Mouse (Mus musculus) hindbrain, embryonic 13.5 days (tissue): ENCODE results near the gene Dtx3. TPM values are rescaled to one million over a fixed set of nuclear protein-coding genes. Genes with fewer than 3 reads are reported as not detected.

ENCODE experiments used
- ATAC-seq: fragments of 200-750 bp; cut with Nextera tagmentation; 2 replicates; pipeline ENCODE4 v1.8.0; 2017; ENCODE audit warnings: moderate TSS enrichment; ENCODE audit not compliant: low FRiP score
- H3K27ac ChIP-seq: fragments of 300-500 bp; sonication (generic); 2 replicates; pipeline ENCODE4 v1.5.1; 2015; ENCODE audit warnings: inconsistent platforms, mild to moderate bottlenecking, moderate library complexity
- H3K27me3 ChIP-seq: fragments of 300-500 bp; sonication (generic); 2 replicates; pipeline ENCODE4 v1.6.1; 2015; ENCODE audit warnings: mild to moderate bottlenecking, inconsistent platforms
- H3K36me3 ChIP-seq: fragments of 300-500 bp; sonication (generic); 2 replicates; pipeline ENCODE4 v1.6.1; 2015; ENCODE audit warnings: mild to moderate bottlenecking, inconsistent platforms
- H3K4me1 ChIP-seq: fragments of 300-500 bp; sonication (generic); replicated peaks from 2 replicates; pipeline ENCODE4 v1.6.1; 2015; ENCODE audit warnings: inconsistent platforms
- H3K4me2 ChIP-seq: fragments of 300-500 bp; sonication (generic); 2 replicates; pipeline ENCODE4 v1.6.1; 2015; ENCODE audit warnings: inconsistent platforms, mild to moderate bottlenecking, moderate library complexity
- H3K4me3 ChIP-seq: fragments of 300-500 bp; sonication (generic); 2 replicates; pipeline ENCODE4 v1.5.1; 2015; ENCODE audit warnings: mild to moderate bottlenecking, inconsistent platforms
- H3K9ac ChIP-seq: fragments of 300-500 bp; sonication (generic); 2 replicates; pipeline ENCODE4 v1.6.1; 2015; ENCODE audit warnings: mild to moderate bottlenecking, inconsistent platforms
- H3K9me3 ChIP-seq: fragments of 300-500 bp; sonication (generic); 2 replicates; pipeline ENCODE4 v1.6.1; 2016; ENCODE audit warnings: inconsistent platforms
- WGBS: fragments of 180-500 bp; shearing (Covaris S2); methylation state at CpG from one replicate; pipeline ENCODE4 v1.1.7; 2015; 5-methylcytosine and 5-hydroxymethylcytosine counted together
- polyA plus RNA-seq: library from polyadenylated mRNA; unstranded; fragments of >200 nt; fragmentation: Nextera tagmentation; extraction: Ambion mirVana; gene quantifications from 2 replicates; pipeline ENCODE4 v1.2.1, GENCODE M21; 2015

Dtx3 gene
- 211 and 221 TPM in 2 replicates for polyA plus RNA-seq

DNA sequence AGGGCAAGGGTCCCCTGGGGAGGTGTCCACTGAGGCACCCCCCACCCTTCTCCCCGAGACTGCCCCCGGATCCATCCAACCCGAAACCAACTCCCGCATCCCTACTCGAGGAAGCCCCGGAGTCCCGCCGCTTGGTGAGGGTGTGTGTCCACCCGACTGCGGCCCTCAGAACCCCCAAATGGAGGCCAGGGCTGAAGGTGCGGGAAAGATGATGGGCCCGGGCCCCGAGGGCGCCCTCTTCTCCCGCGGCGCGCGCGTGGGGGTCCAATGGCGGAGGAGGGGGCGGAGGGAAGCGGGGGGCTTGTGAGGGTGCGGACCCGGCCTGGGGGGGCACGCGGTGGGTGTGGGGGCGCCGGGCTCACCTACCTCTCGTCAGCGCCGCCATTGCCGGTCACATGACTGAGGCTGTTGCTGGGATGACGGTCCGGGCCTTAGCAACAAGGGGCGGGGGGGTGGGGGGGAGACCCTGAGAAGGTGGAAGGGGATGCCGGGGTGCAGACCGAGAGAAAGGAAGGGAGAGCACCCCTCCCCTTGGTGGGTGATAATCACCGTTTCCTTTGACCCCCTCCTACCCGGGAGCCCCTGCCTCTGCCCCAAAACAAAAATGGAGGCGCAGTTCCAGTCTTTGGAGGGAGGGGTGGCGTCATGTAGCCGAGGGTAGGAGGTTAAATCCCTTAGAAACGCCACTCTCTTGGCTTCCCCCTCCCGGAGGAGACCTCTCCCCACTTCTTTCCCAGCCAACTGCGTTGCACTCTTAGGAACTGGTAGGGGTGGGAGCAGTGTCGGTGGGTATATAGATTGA lies at the start of gene Dtx3:
Dtx3 (minus strand) TSS at position 401 of the 802 bp plus-strand sequence.
- Histone ChIP-seq H3K4me2 (peak within 1 kb of the TSS; percentile 86), H3K4me1 (peaks cover 46% of the 10 kb centered on the region), H3K36me3 (peaks cover 57% of the 10 kb centered on the region), H3K27ac (peak within 1 kb of the TSS; percentile 94), H3K9me3 (no peaks in the 10 kb centered on the region), H3K9ac (peak within 1 kb of the TSS; percentile 97), H3K27me3 (no peaks in the 10 kb centered on the region), H3K4me3 (peak within 1 kb of the TSS; percentile 86)
- ATAC-seq, result peak; percentile 58
- under 1% methylated on average over 44 of the region's 47 CpGs for WGBS

DNA sequence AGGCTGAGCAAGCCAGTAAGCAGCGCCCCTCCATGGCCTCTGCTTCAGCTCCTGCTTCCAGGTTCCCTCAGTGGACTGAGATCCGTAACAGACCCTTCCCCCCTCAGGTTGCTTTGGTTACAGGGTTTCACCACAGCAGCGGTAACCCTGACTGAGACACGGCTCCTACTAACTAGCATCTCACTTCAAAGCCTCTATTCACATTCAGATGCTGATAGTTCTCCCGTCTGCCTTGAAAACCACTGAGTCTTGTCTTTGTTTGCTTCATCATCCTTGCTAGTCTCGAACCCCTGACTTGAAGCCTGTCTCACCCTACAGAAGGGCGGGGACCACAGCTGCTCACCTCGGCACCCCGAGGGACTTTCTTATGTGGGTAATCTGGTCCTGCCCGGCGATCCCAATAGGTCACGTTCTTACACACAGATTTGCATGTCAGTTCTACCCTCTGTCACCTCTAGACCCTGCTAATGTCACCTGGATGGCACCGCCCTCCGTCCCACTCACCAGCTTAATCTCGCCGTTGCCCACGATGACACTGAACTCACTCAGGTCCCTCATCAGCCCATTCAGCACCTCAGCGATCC lies 42.8 kb upstream of the Dtx3 start:
- no peak overlapping the region for H3K9ac ChIP-seq
- H3K4me3 ChIP-seq, result no peak overlapping the region
- H3K4me1 ChIP-seq, result 0 out of 2 replicates have a peak, but pooled peaks cover 4% of the 10 kb centered on the region
- H3K9me3 ChIP-seq, result no peaks in the 10 kb centered on the region
- WGBS, result 72% methylated on average over 18 of the region's 18 CpGs
- H3K27ac ChIP-seq, result no peak overlapping the region
- no peak for ATAC-seq
- peaks cover 90% of the 10 kb centered on the region for H3K36me3 ChIP-seq
- H3K4me2 ChIP-seq, result no peak overlapping the region
- H3K27me3 ChIP-seq, result no peaks in the 10 kb centered on the region

DNA sequence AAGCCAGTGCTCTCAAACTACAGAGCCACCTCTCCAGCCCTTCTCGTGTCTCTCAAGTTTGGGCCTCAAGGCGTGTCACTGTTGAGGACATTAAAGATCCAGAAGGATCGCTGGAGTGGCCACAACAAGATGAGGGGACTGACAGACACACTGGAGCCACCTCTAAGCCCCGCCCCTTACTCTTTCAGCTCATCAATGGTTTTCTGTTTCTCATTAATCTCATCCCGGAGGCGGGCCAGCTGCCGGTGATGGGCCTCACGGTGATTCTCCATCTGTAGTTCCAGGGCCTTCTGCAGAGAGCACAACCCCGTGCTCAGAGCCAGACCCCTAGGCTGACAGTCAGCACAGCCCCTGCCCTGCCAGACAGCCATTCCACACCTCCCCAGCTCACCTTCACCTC lies 41.0 kb upstream of the Dtx3 start:
- Histone ChIP-seq H3K27me3 (no peaks in the 10 kb centered on the region), H3K27ac (no peak overlapping the region), H3K4me3 (no peak overlapping the region), H3K4me1 (0 out of 2 replicates have a peak, but pooled peaks cover 4% of the 10 kb centered on the region), H3K36me3 (peaks cover 89% of the 10 kb centered on the region), H3K9me3 (no peaks in the 10 kb centered on the region), H3K9ac (no peak overlapping the region), H3K4me2 (no peak overlapping the region)
- no peak for ATAC-seq
- 33% methylated on average over 9 of the region's 9 CpGs for WGBS

DNA sequence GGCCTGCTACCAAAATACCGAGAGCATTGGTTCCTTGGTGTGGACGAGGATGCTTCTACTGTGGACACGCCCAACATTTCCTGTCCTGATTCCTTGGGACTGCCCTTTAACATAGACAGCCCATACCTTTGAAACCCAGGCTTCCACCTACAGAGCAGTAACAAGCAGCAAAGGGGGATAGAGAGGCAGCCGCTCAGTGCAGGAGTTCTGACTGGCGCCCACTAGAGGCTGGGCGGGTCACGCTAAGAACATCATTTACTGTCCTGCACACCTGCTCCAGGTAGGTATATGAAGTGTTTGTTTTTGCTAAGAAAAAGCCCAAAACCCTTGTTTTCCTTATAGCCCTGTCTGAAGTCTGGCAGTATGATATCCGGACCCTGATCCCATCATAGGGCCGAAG lies 37.6 kb upstream of the Dtx3 start:
- no peaks in the 10 kb centered on the region for H3K27me3 ChIP-seq
- no peak overlapping the region for H3K27ac ChIP-seq
- H3K4me2 ChIP-seq, result no peak overlapping the region
- ATAC-seq, result no peak
- no peak overlapping the region for H3K4me3 ChIP-seq
- peaks cover 87% of the 10 kb centered on the region for H3K36me3 ChIP-seq
- WGBS, result 89% methylated on average over 9 of the region's 9 CpGs
- 0 out of 2 replicates have a peak, but pooled peaks cover 4% of the 10 kb centered on the region for H3K4me1 ChIP-seq
- H3K9me3 ChIP-seq, result no peaks in the 10 kb centered on the region
- H3K9ac ChIP-seq, result no peak overlapping the region

DNA sequence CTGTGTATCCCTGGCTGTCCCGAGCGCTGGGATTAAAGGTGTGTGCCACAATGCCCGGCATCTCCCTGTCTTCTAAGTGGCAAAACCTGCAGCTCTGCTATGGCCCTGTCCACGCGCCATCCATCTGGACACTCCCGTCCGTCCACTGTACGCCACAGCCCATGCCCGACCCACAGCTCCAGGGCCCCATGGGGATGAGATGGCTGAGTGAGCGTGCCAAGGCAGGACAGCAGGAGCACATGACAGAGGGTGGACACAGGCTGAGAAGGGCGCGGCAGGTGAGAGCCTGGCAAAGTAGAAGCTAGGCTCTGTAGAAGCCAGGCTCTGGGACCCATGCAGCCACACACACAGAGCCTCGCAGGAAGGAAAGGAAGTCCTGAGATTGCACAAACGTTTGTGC lies 36.2 kb upstream of the Dtx3 start:
- Histone ChIP-seq H3K4me3 (no peak overlapping the region), H3K36me3 (peaks cover 86% of the 10 kb centered on the region), H3K4me1 (0 out of 2 replicates have a peak, but pooled peaks cover 1% of the 10 kb centered on the region), H3K9ac (no peak overlapping the region), H3K27ac (no peak overlapping the region), H3K4me2 (no peak overlapping the region), H3K9me3 (no peaks in the 10 kb centered on the region), H3K27me3 (no peaks in the 10 kb centered on the region)
- ATAC-seq, result no peak
- 84% methylated on average over 14 of the region's 14 CpGs for WGBS

DNA sequence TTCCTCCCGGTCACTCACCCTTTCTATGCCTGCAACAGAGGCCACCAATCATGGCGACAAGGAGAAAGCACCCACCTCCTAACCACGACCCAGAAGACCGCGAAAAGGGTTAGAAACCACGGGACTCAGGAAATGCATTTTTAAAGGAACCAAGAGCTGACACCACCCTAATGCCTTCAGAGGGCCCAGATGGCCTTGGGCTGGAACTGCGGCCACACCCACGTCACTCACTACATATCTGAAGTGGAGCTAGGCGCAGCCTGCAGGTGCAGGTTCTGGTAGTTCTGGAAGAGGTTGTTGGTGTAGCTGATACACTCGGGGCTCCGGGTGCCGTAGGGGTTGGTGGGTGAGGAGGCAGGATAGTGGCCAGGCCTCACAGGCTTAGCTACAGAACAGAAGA lies 35.2 kb upstream of the Dtx3 start:
- Histone ChIP-seq H3K4me2 (no peak overlapping the region), H3K9me3 (no peaks in the 10 kb centered on the region), H3K4me3 (no peak overlapping the region), H3K4me1 (no peaks in the 10 kb centered on the region), H3K36me3 (peaks cover 83% of the 10 kb centered on the region), H3K27ac (no peak overlapping the region), H3K27me3 (no peaks in the 10 kb centered on the region), H3K9ac (no peak overlapping the region)
- 89% methylated on average over 12 of the region's 12 CpGs for WGBS
- no peak for ATAC-seq

DNA sequence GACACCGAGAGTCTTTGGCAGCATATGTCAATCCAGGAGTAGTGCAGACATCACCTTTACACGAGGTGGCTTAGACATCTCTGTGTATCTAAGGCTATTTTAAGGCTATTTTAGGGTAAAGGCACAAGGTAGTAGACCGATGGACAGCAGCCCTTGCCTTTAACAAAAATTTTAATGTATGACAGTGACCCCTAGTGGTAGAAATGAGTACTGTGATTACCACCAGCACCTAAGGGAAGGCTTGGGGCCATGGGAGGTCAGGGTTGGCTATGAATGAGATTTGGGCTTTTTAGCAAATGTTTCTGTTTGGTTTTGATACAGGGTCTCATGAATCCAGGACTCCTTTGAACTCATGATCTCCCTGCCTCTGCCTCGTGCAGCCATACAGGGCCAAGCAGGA lies 33.4 kb upstream of the Dtx3 start:
- Histone ChIP-seq H3K4me3 (no peak overlapping the region), H3K9me3 (no peaks in the 10 kb centered on the region), H3K27me3 (no peaks in the 10 kb centered on the region), H3K4me2 (no peak overlapping the region), H3K9ac (no peak overlapping the region), H3K27ac (no peak overlapping the region), H3K36me3 (peaks cover 75% of the 10 kb centered on the region), H3K4me1 (no peaks in the 10 kb centered on the region)
- ATAC-seq, result peak; percentile 30; the same call in 1 of the 2 replicates
- WGBS, result 26% methylated on average over 4 of the region's 4 CpGs

DNA sequence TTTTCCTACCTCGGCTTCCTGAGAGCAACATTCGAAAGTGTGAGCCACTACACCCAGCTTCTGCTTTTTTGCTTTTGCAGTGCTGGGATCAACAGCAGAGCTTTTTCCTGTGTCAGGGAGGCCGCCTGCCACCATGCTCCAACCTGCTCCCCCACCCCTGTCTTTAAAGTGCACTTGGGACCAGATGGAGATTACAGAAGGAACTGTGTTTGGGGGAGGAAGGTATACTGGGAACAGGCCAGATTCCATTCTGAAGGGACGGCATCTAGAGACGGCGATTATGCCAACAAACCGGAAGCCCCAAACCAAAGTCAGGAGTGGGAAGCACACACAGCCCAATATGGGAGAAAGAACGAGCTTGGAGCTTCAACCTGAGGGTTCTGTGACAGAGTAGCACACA lies 31.6 kb upstream of the Dtx3 start:
- no peak overlapping the region for H3K27ac ChIP-seq
- H3K4me3 ChIP-seq, result no peak overlapping the region
- H3K4me2 ChIP-seq, result no peak overlapping the region
- no peaks in the 10 kb centered on the region for H3K9me3 ChIP-seq
- H3K36me3 ChIP-seq, result peaks cover 58% of the 10 kb centered on the region
- ATAC-seq, result no peak
- no peaks in the 10 kb centered on the region for H3K4me1 ChIP-seq
- 0 out of 2 replicates have a peak overlapping the region, but pooled peaks have one; percentile 19 for H3K9ac ChIP-seq
- no peaks in the 10 kb centered on the region for H3K27me3 ChIP-seq
- 91% methylated on average over 8 of the region's 8 CpGs for WGBS

DNA sequence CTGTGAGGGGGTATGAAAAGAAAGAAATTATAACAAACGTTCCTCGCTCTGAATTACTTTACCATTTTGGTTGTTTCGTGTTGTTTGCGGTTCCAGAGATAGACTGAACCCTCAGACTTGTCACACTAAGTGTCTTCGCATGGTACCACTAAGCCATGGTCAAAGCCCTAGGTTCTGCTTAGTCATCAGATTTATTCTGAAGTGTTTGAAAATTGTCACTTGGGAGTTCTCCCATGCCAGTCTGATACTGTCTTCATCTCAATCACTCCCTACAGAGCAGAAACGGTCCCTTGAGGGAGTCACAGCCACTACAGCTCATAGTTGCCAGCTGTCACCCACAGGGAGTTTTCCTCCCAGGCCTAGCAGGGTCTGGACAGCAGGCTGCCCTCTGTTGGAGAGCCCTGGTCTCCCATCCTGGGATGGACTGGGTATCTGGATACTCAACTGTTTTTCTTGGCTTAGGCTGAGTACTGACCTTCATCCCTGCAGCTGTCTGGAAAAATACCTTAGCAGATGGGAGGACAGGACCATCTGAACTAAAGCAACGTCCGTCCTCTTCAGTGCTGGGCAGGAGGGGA lies 30.9 kb upstream of the Dtx3 start:
- Histone ChIP-seq H3K9ac (no peak overlapping the region), H3K27ac (no peak overlapping the region), H3K36me3 (peaks cover 51% of the 10 kb centered on the region), H3K9me3 (no peaks in the 10 kb centered on the region), H3K27me3 (no peaks in the 10 kb centered on the region), H3K4me3 (no peak overlapping the region), H3K4me1 (no peaks in the 10 kb centered on the region), H3K4me2 (no peak overlapping the region)
- no peak for ATAC-seq
- WGBS, result 77% methylated on average over 8 of the region's 8 CpGs

DNA sequence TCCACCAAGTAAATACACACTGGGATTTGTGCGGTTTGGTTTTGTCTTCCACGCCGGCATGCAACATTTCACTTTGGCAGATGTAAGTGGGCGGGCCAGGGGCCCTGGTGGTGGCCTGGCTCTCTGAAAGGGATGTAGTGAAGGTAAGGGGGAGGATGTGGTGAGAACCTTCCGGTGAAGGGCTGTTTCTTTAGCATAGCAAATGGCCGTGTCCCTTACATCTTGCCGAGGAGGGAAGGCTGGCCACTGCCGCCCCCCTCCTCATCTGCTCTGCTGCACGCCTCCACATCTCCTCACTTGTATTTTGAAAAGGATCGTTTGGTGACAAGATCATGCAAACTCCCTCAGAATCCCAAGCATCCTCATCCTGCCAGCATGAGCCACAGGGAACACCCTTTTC lies 30.2 kb upstream of the Dtx3 start:
- 24% methylated on average over 10 of the region's 10 CpGs for WGBS
- Histone ChIP-seq H3K36me3 (peaks cover 45% of the 10 kb centered on the region), H3K27me3 (no peaks in the 10 kb centered on the region), H3K4me2 (no peak overlapping the region), H3K4me1 (no peaks in the 10 kb centered on the region), H3K9ac (no peak overlapping the region), H3K9me3 (no peaks in the 10 kb centered on the region), H3K27ac (0 out of 2 replicates have a peak overlapping the region, but pooled peaks have one; percentile 4), H3K4me3 (no peak overlapping the region)
- ATAC-seq, result no peak

DNA sequence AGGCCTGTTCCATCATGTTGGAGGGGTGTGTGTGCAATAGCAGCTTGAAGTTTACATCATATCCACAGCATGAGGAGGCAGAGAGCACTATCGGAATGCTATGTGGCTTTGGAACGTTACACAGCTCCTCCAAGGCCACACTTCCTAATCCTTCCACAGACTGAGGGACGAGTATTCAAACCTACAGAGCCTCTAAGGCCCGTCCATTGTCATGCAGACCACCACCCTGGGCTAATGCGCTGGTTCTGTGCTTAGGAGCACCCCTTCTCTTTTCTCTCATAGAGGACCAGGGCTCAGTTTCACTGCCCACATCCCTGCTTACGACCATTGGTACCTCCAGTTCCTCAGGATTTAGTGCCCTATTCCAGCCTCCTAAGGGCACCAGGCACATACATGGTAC lies 29.7 kb upstream of the Dtx3 start:
- Histone ChIP-seq H3K4me1 (no peaks in the 10 kb centered on the region), H3K36me3 (peaks cover 39% of the 10 kb centered on the region), H3K27ac (no peak overlapping the region), H3K9me3 (no peaks in the 10 kb centered on the region), H3K27me3 (no peaks in the 10 kb centered on the region), H3K4me3 (no peak overlapping the region), H3K9ac (no peak overlapping the region), H3K4me2 (no peak overlapping the region)
- 34% methylated on average over 6 of the region's 6 CpGs for WGBS
- no peak for ATAC-seq

DNA sequence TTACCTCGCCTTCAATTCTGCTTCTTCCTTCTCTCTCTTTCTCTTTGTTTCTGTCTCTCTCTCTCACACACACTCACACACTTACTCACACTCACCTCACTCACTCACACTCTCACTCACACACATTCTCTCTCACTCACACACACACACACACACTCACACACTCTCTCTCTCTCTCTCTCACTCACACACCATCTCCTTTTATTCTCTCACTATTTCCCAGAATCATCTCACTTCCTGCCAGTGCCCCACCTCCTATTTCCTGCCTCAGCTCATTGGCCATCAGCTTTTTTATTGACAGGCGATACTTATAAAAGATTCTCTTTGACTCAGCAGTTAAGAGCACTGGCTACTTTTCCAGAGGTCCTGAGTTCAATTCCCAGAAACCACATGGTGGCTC lies 22.8 kb upstream of the Dtx3 start:
- no peaks in the 10 kb centered on the region for H3K9me3 ChIP-seq
- WGBS, result 86% methylated on average over 2 of the region's 2 CpGs
- ATAC-seq, result no peak
- no peak overlapping the region for H3K9ac ChIP-seq
- H3K36me3 ChIP-seq, result no peaks in the 10 kb centered on the region
- no peaks in the 10 kb centered on the region for H3K27me3 ChIP-seq
- H3K27ac ChIP-seq, result no peak overlapping the region
- H3K4me3 ChIP-seq, result no peak overlapping the region
- no peaks in the 10 kb centered on the region for H3K4me1 ChIP-seq
- no peak overlapping the region for H3K4me2 ChIP-seq
